Mouse (Mus musculus): ENCODE measurements around the gene Cnnm4. TPM values are rescaled to one million over a fixed set of nuclear protein-coding genes. Genes with fewer than 3 reads are reported as not detected.

The Cnnm4 gene
- total RNA-seq, 1 experiment from 2014 or later = 17.0 TPM

GRCm38 (mm10) chr1:36508238-36508637 lies 36.8 kb downstream of the Cnnm4 start:
- peak; percentile 56 for ATAC-seq (replicated peaks; ENCODE audit: insufficient number of reproducible peaks, low FRiP score, low TSS enrichment, poor library complexity, severe bottlenecking)

- peak; percentile 90 for ATAC-seq (replicated peaks; ENCODE audit: insufficient number of reproducible peaks, low FRiP score, low TSS enrichment, poor library complexity, severe bottlenecking)
Measured at GRCm38 (mm10) chr1:36511289-36512021, 40.0 kb downstream of the Cnnm4 start, which contains the start of gene Cnnm3. TSS of gene Cnnm3 (plus strand) at chr1:36511867.

DNA sequence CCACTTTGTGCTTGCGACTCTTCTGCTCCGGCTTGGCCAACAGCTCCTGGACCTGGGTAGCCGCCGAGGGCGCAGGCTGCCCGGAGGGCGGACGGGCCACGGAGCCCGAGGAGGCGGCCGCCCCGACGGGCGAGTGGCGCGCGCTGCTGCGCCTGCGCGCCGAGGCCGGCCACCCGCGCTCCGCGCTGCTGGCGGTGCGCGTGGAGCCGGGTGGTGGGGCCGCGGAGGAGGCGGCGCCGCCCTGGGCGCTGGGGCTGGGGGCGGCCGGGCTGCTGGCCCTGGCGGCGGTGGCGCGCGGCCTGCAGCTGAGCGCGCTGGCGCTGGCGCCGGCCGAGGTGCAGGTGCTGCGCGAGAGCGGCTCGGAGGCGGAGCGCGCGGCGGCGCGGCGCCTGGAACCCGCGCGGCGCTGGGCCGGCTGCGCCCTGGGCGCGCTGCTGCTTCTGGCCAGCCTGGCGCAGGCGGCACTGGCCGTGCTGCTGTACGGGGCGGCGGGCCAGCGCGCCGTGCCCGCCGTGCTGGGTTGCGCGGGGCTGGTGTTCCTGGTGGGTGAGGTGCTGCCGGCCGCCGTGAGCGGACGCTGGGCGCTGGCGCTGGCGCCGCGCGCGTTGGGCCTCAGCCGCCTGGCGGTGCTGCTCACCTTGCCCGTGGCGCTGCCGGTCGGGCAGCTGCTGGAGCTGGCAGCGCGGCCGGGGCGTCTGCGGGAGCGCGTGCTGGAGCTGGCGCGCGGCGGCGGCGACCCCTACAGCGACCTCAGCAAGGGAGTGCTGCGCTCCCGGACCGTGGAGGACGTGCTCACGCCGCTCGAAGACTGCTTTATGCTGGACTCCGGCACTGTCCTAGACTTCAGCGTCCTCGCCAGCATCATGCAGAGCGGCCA lies 40.9 kb downstream of the Cnnm4 start:
- no peak for ATAC-seq (replicated peaks; ENCODE audit: insufficient number of reproducible peaks, low FRiP score, low TSS enrichment, poor library complexity, severe bottlenecking)

GRCm38 (mm10) chr1:36512966-36513280 lies 41.5 kb downstream of the Cnnm4 start:
- no peak for ATAC-seq (replicated peaks; ENCODE audit: insufficient number of reproducible peaks, low FRiP score, low TSS enrichment, poor library complexity, severe bottlenecking)

GRCm38 (mm10) chr1:36513310-36513709 lies 41.9 kb downstream of the Cnnm4 start:
- no peak for ATAC-seq (replicated peaks; ENCODE audit: insufficient number of reproducible peaks, low FRiP score, low TSS enrichment, poor library complexity, severe bottlenecking)

DNA sequence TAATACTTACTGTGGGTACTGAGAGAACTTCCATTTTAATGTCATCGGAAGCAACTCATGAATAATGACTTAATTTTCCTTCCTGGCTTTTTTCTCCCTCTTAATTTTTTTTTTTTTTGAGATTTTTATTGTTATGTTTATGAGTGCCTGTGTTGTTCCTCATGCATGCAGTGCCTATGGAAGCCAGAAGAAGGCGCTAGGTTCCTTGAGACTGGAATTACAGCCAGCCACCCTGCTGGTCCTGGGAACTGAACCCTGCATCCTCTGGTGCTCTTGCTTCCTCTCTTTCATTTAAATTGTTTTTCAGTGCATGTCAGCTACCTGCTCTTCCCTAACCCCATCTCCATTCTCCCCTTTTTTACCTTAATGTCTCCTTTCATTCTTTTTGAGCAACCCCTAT lies 42.3 kb downstream of the Cnnm4 start:
- ATAC-seq (replicated peaks; ENCODE audit: insufficient number of reproducible peaks, low FRiP score, low TSS enrichment, poor library complexity, severe bottlenecking) = no peak

DNA sequence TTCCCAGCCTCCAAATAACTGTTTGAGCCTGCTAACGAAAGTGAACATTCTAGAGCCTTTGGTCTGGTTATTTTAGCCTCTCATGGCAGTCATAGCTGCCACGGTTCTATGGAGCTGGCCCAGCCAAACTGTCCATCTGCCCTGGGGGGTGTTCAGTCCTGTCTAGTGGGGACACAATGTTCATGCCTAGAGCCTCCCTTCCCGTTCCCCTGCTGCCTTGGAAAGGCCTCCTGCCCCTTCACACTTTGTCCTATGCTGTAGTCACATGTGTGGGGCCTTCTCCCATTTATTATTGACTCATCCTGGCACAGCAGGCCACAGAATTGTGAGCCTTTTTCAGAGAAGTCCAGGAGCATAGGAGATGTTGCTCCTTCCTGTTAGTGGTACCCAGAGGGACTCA lies 46.8 kb downstream of the Cnnm4 start:
- ATAC-seq (replicated peaks; ENCODE audit: insufficient number of reproducible peaks, low FRiP score, low TSS enrichment, poor library complexity, severe bottlenecking) = no peak

DNA sequence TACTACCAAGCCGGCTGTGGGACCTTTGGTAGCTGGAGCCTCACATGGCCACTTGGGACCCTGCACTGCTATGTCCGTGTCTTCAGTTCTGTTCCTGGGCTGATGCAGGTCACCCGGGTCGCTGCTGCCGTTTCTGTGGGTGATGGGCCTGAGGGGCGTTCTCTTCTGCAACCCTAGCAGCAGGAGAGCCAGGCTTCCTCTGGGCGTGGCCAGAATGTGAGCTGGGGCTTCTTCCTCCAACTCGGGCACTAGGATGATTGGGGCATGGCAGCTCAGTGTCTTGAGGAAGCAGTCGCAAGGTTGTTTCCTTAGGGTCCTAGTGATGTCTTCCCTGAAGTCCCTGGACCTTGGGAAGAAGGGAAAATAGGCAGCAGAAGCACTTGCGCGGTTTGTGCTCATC lies 48.2 kb downstream of the Cnnm4 start:
- no peak for ATAC-seq (replicated peaks; ENCODE audit: insufficient number of reproducible peaks, low FRiP score, low TSS enrichment, poor library complexity, severe bottlenecking)

DNA sequence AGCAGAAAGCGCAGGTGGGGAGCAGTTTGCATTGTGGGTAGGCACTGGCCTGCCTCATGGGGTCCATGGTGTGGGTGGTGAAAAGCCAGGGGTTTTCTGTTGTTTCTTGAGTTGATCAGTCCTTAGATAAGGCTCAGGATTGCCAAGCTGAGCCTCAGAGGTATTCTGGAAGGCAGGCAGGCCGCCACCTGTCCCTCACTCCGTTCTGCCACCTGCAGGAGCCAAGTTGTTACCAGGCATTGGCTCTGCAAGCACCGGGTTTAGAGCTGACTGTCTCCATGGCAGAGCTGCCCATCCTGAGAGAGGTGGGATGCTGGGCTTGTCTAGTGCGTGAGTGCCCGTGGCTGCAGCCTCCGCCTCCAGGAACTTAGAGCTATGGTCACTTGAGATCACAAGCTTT lies 50.8 kb downstream of the Cnnm4 start:
- no peak for ATAC-seq (replicated peaks; ENCODE audit: insufficient number of reproducible peaks, low FRiP score, low TSS enrichment, poor library complexity, severe bottlenecking)

DNA sequence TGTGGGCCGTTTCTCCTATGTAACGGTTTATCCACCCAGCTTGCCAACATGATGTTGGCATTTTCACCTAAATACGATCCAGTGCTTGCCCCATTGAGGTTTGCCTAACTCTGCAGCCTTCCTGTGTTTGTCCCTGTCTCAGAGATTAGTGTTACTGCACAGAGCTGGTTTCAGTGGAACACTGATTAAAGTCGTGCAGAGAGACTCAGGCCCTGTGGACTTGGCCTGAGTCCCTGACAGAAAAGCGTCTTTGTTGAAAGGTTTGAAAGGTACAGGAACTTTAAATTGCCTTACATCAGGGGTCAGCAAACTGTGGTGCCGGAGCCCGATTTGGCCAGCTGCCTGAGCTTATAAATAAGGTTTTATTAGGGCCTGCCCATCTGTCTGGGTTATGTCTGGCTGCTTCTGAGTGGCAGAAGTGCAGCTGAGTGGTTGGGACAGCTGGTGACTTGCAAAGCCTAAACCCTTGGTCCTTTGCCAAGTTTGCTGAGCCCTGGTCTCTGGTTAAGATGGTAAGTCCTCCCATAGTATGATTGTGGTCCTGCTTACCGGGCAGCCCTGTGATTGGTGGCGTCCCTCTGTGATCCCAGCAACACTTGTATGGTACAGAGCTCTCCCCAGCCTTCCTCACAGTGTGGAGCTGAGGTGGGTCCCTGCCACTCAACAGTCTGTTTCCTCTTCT lies 52.1 kb downstream of the Cnnm4 start:
- ATAC-seq (replicated peaks; ENCODE audit: insufficient number of reproducible peaks, low FRiP score, low TSS enrichment, poor library complexity, severe bottlenecking) = no peak

DNA sequence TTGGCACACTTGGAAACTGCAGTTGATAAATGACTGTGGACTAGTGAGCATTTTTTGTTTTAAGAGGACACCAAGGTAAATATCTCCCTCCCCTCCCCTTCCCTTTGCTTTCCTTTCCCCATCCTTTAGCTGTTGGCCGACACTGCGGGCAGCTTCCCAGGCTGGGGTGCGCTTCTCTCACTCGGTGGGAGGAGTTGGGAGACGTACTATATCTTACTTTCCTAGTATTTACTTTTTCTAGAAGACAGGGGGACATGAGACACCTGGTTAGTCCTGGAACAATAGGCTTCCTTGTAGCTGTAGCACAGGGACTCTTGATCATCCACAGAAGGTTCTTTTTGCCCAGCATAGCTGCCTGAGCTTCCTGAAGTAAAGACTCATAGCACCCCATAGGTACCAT lies 52.6 kb downstream of the Cnnm4 start:
- ATAC-seq (replicated peaks; ENCODE audit: insufficient number of reproducible peaks, low FRiP score, low TSS enrichment, poor library complexity, severe bottlenecking) = no peak

DNA sequence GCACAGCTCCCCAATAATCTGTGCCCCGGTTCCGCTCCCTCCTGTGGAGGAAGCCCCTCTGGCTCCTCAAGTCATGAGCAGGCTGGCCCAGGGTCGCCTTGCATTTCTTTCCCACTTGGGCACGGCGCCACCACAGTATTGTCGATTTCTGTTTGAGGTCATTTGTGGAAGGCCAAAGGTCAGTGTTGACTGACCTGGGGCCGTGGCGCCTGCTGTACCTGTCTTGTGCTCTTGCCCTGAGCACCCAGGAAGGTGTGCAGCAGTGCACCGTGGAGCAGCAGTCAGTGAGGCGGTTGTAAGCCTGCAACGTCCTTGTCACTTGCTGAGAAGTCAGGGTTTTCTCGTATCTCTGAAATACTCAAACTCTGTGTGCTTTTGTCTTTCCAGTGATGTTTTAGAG lies 54.4 kb downstream of the Cnnm4 start:
- ATAC-seq (replicated peaks; ENCODE audit: insufficient number of reproducible peaks, low FRiP score, low TSS enrichment, poor library complexity, severe bottlenecking) = no peak

- no peak for ATAC-seq (replicated peaks; ENCODE audit: insufficient number of reproducible peaks, low FRiP score, low TSS enrichment, poor library complexity, severe bottlenecking)
Measured at GRCm38 (mm10) chr1:36526903-36527302, 55.5 kb downstream of the Cnnm4 start.

DNA sequence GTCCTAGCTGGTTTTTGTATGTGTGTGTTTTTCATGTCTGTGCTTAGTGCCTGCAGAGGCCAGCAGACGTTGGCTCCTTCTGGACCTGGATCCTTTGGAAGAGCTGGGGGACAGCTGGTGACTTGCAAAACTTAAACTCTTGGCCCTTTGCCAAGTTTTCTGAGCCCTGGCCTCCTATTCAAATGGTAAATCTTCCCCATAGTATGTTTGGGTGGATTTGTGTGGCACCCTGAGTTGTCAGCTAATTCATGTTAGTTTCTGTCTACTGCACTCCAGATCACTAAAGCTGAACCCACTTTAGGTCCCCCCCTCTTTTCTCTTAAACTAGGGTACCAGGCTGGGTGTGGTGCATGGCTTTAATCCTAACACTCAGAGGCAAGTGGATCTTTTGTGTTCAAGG lies 56.9 kb downstream of the Cnnm4 start:
- no peak for ATAC-seq (replicated peaks; ENCODE audit: insufficient number of reproducible peaks, low FRiP score, low TSS enrichment, poor library complexity, severe bottlenecking)

DNA sequence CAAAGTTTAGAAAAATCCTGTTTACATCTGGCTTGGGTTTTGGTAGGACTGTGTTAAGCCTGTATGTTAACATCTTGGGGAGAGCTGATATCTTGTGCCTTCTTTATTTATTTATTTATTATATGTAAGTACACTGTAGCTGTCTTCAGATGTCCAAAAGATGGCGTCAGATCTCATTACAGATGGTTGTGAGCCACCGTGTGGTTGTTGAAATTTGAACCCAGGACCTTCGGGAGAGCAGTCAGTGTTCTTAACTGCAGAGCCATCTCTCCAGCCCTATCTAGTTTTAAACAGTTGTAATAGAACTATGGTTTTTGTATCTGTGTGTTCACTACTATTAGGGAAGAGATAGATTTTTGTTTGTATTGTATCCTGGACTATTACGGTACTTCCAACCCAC lies 57.9 kb downstream of the Cnnm4 start:
- no peak for ATAC-seq (replicated peaks; ENCODE audit: insufficient number of reproducible peaks, low FRiP score, low TSS enrichment, poor library complexity, severe bottlenecking)

DNA sequence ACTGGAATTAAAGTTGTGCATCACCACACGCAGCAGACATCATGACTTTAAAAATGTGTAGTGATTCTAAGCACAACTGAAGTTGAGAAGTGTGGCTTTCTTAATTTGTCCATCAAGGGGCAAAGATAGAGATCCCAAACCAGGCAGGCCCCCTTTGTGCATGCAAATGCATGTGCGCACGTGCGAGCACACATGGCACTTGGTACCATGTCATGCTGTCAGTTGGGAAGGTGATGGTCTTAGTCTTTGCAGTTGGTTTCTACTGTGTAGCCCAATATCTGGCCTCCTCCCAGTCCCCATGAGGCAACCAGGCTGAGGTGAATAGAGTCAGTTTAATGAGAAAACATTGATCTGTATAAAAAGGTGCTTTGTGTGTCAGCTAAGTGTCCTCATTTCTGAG lies 58.5 kb downstream of the Cnnm4 start:
- ATAC-seq (replicated peaks; ENCODE audit: insufficient number of reproducible peaks, low FRiP score, low TSS enrichment, poor library complexity, severe bottlenecking) = no peak

GRCm38 (mm10) chr1:36530485-36530884 lies 59.1 kb downstream of the Cnnm4 start:
- no peak for ATAC-seq (replicated peaks; ENCODE audit: insufficient number of reproducible peaks, low FRiP score, low TSS enrichment, poor library complexity, severe bottlenecking)

DNA sequence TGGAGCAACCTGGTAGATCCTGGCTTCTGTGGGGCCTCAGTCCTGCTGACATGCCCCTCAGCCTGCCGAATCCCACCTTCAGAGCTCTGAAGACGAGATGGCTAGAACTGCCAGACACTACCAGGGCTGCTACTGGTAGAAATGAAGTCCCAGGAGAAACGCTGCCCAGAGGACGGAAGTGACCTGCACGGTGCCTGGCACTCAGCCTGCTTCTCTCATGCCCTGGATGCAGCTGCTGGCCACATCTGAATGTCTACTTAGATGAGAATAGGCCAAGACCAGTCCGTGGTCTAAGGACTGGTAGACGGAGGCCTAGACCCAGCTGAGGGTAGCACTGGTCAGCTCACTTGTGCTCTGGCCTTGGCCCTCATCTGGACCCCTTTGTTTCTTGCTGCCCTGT lies 59.5 kb downstream of the Cnnm4 start:
- ATAC-seq (replicated peaks; ENCODE audit: insufficient number of reproducible peaks, low FRiP score, low TSS enrichment, poor library complexity, severe bottlenecking) = no peak

DNA sequence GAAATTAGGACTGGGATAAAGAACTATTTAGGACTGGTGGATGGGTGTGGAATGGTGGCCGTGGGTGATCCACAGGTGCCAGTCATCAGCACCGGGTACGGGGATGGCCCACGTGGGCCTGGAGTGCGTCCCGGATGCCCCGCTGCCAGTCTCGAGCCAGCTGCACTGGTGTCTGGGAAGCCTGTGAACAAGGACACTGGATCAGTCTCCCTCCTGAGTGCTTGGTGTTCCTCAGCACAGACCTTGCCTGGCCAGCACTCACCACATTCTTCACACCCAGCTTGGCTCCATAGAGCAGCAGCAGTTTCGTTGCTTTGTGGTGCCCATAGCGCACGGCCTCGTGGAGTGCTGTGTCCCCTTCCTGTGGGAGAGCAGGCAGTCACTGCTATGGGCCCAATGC lies 60.0 kb downstream of the Cnnm4 start:
- ATAC-seq (replicated peaks; ENCODE audit: insufficient number of reproducible peaks, low FRiP score, low TSS enrichment, poor library complexity, severe bottlenecking) = no peak

DNA sequence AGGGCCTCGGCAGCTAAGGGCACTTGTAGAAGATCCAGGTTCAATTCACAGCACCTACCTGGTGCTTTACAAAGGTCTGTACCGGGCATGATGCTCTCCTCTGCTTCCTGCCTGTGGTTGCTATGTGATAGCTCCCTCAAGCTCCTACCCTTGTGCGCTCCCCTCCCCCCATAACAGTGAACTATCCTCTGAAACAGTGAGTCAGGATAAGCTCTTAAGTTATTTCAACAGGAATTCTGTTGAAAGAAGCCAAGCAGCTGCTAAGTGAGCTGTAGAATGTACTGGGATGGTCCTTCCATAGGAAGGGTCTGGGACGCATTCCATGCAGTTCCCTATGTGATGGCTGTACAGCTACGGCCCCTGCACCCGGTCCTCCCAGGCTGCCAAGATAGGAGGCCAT lies 62.1 kb downstream of the Cnnm4 start:
- ATAC-seq (replicated peaks; ENCODE audit: insufficient number of reproducible peaks, low FRiP score, low TSS enrichment, poor library complexity, severe bottlenecking) = no peak
